Mouse (Mus musculus) left cerebral cortex, adult 6 months (tissue): ENCODE data around the gene Nfatc4. TPM values are rescaled to one million over a fixed set of nuclear protein-coding genes. Genes with fewer than 3 reads are reported as not detected.

Experiments used
- long read RNA-seq, 2 experiments: library from polyadenylated mRNA; unstranded; transcript quantifications; one replicate each; pipeline ENCODE4 v2.0.0; 2019 to 2020
- polyA plus RNA-seq: library from polyadenylated mRNA; unstranded; fragments of <200 nt; fragmentation: Nextera tagmentation; gene quantifications from 2 replicates; pipeline ENCODE4 v1.2.3, GENCODE M21; 2021

The Nfatc4 gene
- 0.15 and 0.23 TPM in 2 replicates for polyA plus RNA-seq
- long read RNA-seq, experiment 1, partial matches to known transcripts = 0 of 1 reads
- long read RNA-seq, experiment 1, other reads (novel, unspliced or antisense) = 0 of 1 reads
- long read RNA-seq, experiment 2 = 0 reads

GRCm38 (mm10) chr14:55822991-55823762 lies at the start of gene Nfatc4:
Gene Nfatc4 (plus strand): TSS chr14:55823144.

GRCm38 (mm10) chr14:55783958-55784235 lies 39.0 kb upstream of the Nfatc4 start, which contains the start of gene Adcy4:
Gene Adcy4 (minus strand): TSS chr14:55784095.

GRCm38 (mm10) chr14:55788256-55789050 lies 34.5 kb upstream of the Nfatc4 start, which contains the start of gene Ripk3:
Gene Ripk3 (minus strand): TSS chr14:55788865.

GRCm38 (mm10) chr14:55853621-55854285 lies 30.8 kb downstream of the Nfatc4 start, which contains the start of gene Nynrin:
Gene Nynrin (plus strand): TSS chr14:55854010.

Other genes starting within 250 kb of the Nfatc4 start
- gene Fitm1, start 247.5 kb upstream of the Nfatc4 start, polyA plus RNA-seq = not detected in 2 replicates
- 49.1 and 53.6 TPM in 2 replicates for gene Psme1, start 245.0 kb upstream of the Nfatc4 start, polyA plus RNA-seq
- 112 and 145 TPM in 2 replicates for gene Emc9, start 237.8 kb upstream of the Nfatc4 start, polyA plus RNA-seq
- 98.6 and 102 TPM in 2 replicates for gene Psme2, start 232.0 kb upstream of the Nfatc4 start, polyA plus RNA-seq
- gene Rnf31, start 231.4 kb upstream of the Nfatc4 start, polyA plus RNA-seq = 7.8 and 9.4 TPM in 2 replicates
- 4.2 and 4.3 TPM in 2 replicates for gene Irf9, start 219.6 kb upstream of the Nfatc4 start, polyA plus RNA-seq
- gene Rec8, start 205.1 kb upstream of the Nfatc4 start, polyA plus RNA-seq = 0.65 and 1.0 TPM in 2 replicates
- 40.6 and 51.1 TPM in 2 replicates for gene Ipo4, start 187.2 kb upstream of the Nfatc4 start, polyA plus RNA-seq
- gene Gm49378, start 185.2 kb upstream of the Nfatc4 start, polyA plus RNA-seq = 0.55 TPM in 1 of 2 replicates, not detected in the other
- gene Tm9sf1, start 179.3 kb upstream of the Nfatc4 start, polyA plus RNA-seq = 24.9 and 28.7 TPM in 2 replicates
- 0.11 and 0.22 TPM in 2 replicates for gene Tssk4, start 173.0 kb upstream of the Nfatc4 start, polyA plus RNA-seq
- gene Mdp1, start 162.6 kb upstream of the Nfatc4 start, polyA plus RNA-seq = 55.6 and 68.7 TPM in 2 replicates
- gene Gmpr2, start 151.2 kb upstream of the Nfatc4 start, polyA plus RNA-seq = 21.2 and 26.0 TPM in 2 replicates
- 603 and 676 TPM in 2 replicates for gene Nedd8, start 151.0 kb upstream of the Nfatc4 start, polyA plus RNA-seq
- 12.0 and 12.5 TPM in 2 replicates for gene Tinf2, start 141.3 kb upstream of the Nfatc4 start, polyA plus RNA-seq
- gene Tgm1, start 109.2 kb upstream of the Nfatc4 start, polyA plus RNA-seq = not detected in 2 replicates
- 37.3 and 41.7 TPM in 2 replicates for gene Rabggta, start 100.9 kb upstream of the Nfatc4 start, polyA plus RNA-seq
- 121 and 123 TPM in 2 replicates for gene Dhrs1, start 77.5 kb upstream of the Nfatc4 start, polyA plus RNA-seq
- 7.6 and 7.7 TPM in 2 replicates for gene Nop9, start 77.5 kb upstream of the Nfatc4 start, polyA plus RNA-seq
- 4.6 and 5.6 TPM in 2 replicates for gene Cideb, start 64.7 kb upstream of the Nfatc4 start, polyA plus RNA-seq
- 0.40 and 0.45 TPM in 2 replicates for gene Ltb4r2, start 61.7 kb upstream of the Nfatc4 start, polyA plus RNA-seq
- gene Ltb4r1, start 57.2 kb upstream of the Nfatc4 start, polyA plus RNA-seq = not detected in 2 replicates
- gene Adcy4, start 39.0 kb upstream of the Nfatc4 start, polyA plus RNA-seq = 1.2 and 2.1 TPM in 2 replicates
- 0.34 TPM in 1 of 2 replicates, not detected in the other for gene Ripk3, start 34.3 kb upstream of the Nfatc4 start, polyA plus RNA-seq
- 0.48 and 0.84 TPM in 2 replicates for gene Nynrin, start 30.9 kb downstream of the Nfatc4 start, polyA plus RNA-seq
- 0.06 and 0.11 TPM in 2 replicates for gene Cbln3, start 61.2 kb downstream of the Nfatc4 start, polyA plus RNA-seq
- 2.4 and 2.6 TPM in 2 replicates for gene Khnyn, start 61.8 kb downstream of the Nfatc4 start, polyA plus RNA-seq
- gene Sdr39u1, start 77.1 kb downstream of the Nfatc4 start, polyA plus RNA-seq = 189 and 204 TPM in 2 replicates
- not detected in 2 replicates for gene Cma1, start 121.5 kb downstream of the Nfatc4 start, polyA plus RNA-seq
- gene Cma2, start 127.8 kb downstream of the Nfatc4 start, polyA plus RNA-seq = not detected in 2 replicates
- gene Mcpt1, start 194.8 kb downstream of the Nfatc4 start, polyA plus RNA-seq = not detected in 2 replicates
- gene Mcpt9, start 207.4 kb downstream of the Nfatc4 start, polyA plus RNA-seq = not detected in 2 replicates
- gene Mcpt2, start 218.9 kb downstream of the Nfatc4 start, polyA plus RNA-seq = not detected in 2 replicates
- not detected in 2 replicates for gene Mcpt4, start 239.2 kb downstream of the Nfatc4 start, polyA plus RNA-seq